Mouse (Mus musculus) bone marrow, adult 2 months (tissue): ENCODE data around the gene Olfr18. TPM values are rescaled to one million over a fixed set of nuclear protein-coding genes. Genes with fewer than 3 reads are reported as not detected.
A peak's percentile ranks its signal among the peaks of the same experiment; 100 is the strongest.
"Not testable (repeated sequence)": the region's sequence is repeated elsewhere in the genome, so short reads cannot be mapped to it uniquely, and the experiment has no call there.

ENCODE experiments used
- H3K27ac ChIP-seq: fragments of 200-500 bp; 2 replicates; pipeline ENCODE4 v1.5.1; 2012; ENCODE audit warnings: low read depth, mild to moderate bottlenecking, control low read depth, inconsistent platforms, low read length; ENCODE audit not compliant: control insufficient read depth, poor library complexity, insufficient read depth
- H3K4me1 ChIP-seq: fragments of 200-500 bp; 2 replicates; pipeline ENCODE4 v1.6.1; 2011; ENCODE audit warnings: low read length; ENCODE audit not compliant: control insufficient read depth, insufficient read depth
- H3K4me3 ChIP-seq: fragments of 200-500 bp; replicated peaks from 2 replicates; pipeline ENCODE3; 2011; ENCODE audit warnings: mild to moderate bottlenecking, low read depth, low read length, control low read depth; ENCODE audit not compliant: control insufficient read depth
- CTCF ChIP-seq: fragments of 200-500 bp; IDR thresholded peaks from 2 replicates; pipeline ENCODE4 v1.5.1; 2011; ENCODE audit warnings: low read length, control low read depth; ENCODE audit not compliant: control insufficient read depth, insufficient read depth
- POLR2A ChIP-seq: fragments of 200-500 bp; IDR thresholded peaks from 2 replicates; pipeline ENCODE4 v1.6.1; 2011; ENCODE audit warnings: low read depth, mild to moderate bottlenecking, control low read depth, low read length, borderline replicate concordance; ENCODE audit not compliant: control insufficient read depth
- WGBS: fragments of 180-500 bp; shearing (Covaris S2); methylation state at CpG from one replicate; pipeline ENCODE4 v1.1.7; 2018; 5-methylcytosine and 5-hydroxymethylcytosine counted together
- polyA plus RNA-seq: library from polyadenylated mRNA; stranded (reverse); fragments of >200 nt; gene quantifications from 2 replicates; pipeline ENCODE4 v1.2.4, GENCODE M21; 2011; ENCODE audit warnings: low replicate concordance; ENCODE audit not compliant: missing spikeins, insufficient read depth, insufficient read length

Olfr18 gene
- 0.56 TPM in 1 of 2 replicates, not detected in the other for polyA plus RNA-seq

GRCm38 (mm10) chr9:20335994-20336393 is at the start of gene Olfr18:
TSS of gene Olfr18 (minus strand) at chr9:20336094.
- TF ChIP-seq CTCF (no peak), POLR2A (no peak)
- Histone ChIP-seq H3K4me1 (no peaks in the 10 kb centered on the region), H3K4me3 (no peak within 1 kb of the TSS), H3K27ac (no peak within 1 kb of the TSS)

GRCm38 (mm10) chr9:20385343-20385703 is 49.4 kb upstream of the Olfr18 start:
- H3K27ac ChIP-seq: no peak overlapping the region
- TF ChIP-seq CTCF: no peak
- TF ChIP-seq POLR2A: no peak
- H3K4me3 ChIP-seq: peak overlapping the region; percentile 83
- 14% methylated on average over 16 of the region's 16 CpGs for WGBS
- no peaks in the 10 kb centered on the region; the same call in 1 of the 2 replicates for H3K4me1 ChIP-seq

- TF ChIP-seq CTCF (peak; percentile 55), POLR2A (peak; percentile 80; the same call in 1 of the 2 replicates)
- no peaks in the 10 kb centered on the region; the same call in 1 of the 2 replicates for H3K4me1 ChIP-seq
- H3K4me3 ChIP-seq: peak within 1 kb of the TSS; percentile 83
- peak within 1 kb of the TSS; percentile 35; the same call in 1 of the 2 replicates for H3K27ac ChIP-seq
- WGBS: under 1% methylated on average over 40 of the region's 40 CpGs
Observed at GRCm38 (mm10) chr9:20384532-20385342, 48.8 kb upstream of the Olfr18 start, which contains the start of gene Zfp560. TSS of gene Zfp560 (minus strand) at chr9:20385177.

- TF ChIP-seq CTCF: no peak
- no peak for TF ChIP-seq POLR2A
- Histone ChIP-seq H3K4me1 (no peaks in the 10 kb centered on the region; the same call in 1 of the 2 replicates), H3K4me3 (no peak overlapping the region), H3K27ac (no peak overlapping the region)
- 81% methylated on average over 7 of the region's 7 CpGs for WGBS
Observed at GRCm38 (mm10) chr9:20383659-20384058, 47.8 kb upstream of the Olfr18 start.

GRCm38 (mm10) chr9:20374712-20375111 is 38.8 kb upstream of the Olfr18 start:
- Histone ChIP-seq H3K27ac (no peak overlapping the region), H3K4me1 (no peaks in the 10 kb centered on the region), H3K4me3 (no peak overlapping the region)
- TF ChIP-seq POLR2A (no peak), CTCF (no peak)
- 85% methylated on average over 1 of the region's 1 CpGs for WGBS

- no peak for TF ChIP-seq CTCF
- no peak for TF ChIP-seq POLR2A
- Histone ChIP-seq H3K4me1 (no peaks in the 10 kb centered on the region), H3K27ac (no peak overlapping the region), H3K4me3 (no peak overlapping the region)
- 83% methylated on average over 2 of the region's 2 CpGs for WGBS
Observed at GRCm38 (mm10) chr9:20367311-20367710, 31.4 kb upstream of the Olfr18 start.

GRCm38 (mm10) chr9:20348501-20348900 is 12.6 kb upstream of the Olfr18 start:
- Histone ChIP-seq H3K27ac (no peak overlapping the region), H3K4me3 (no peak overlapping the region), H3K4me1 (no peaks in the 10 kb centered on the region)
- TF ChIP-seq POLR2A: no peak
- TF ChIP-seq CTCF: no peak
- WGBS: 86% methylated on average over 4 of the region's 4 CpGs

GRCm38 (mm10) chr9:20298232-20298631 is 37.7 kb downstream of the Olfr18 start, which contains the start of gene Olfr873:
TSS of gene Olfr873 (plus strand) at chr9:20298532.
- H3K27ac ChIP-seq: no peak within 1 kb of the TSS
- 68% methylated on average over 1 of the region's 1 CpGs for WGBS
- TF ChIP-seq CTCF (no peak), POLR2A (no peak)
- no peak within 1 kb of the TSS for H3K4me3 ChIP-seq
- no peaks in the 10 kb centered on the region for H3K4me1 ChIP-seq

- 82% methylated on average over 5 of the region's 5 CpGs for WGBS
- not testable (repeated sequence) for H3K4me3 ChIP-seq, H3K27ac ChIP-seq, H3K4me1 ChIP-seq
Observed at GRCm38 (mm10) chr9:20295562-20295961, 40.3 kb downstream of the Olfr18 start.
